Mouse (Mus musculus) megakaryocyte, embryonic 14.5 days (primary cell): ENCODE measurements around the gene Asphd1.

ENCODE experiments used
- FLI1 ChIP-seq: IDR thresholded peaks from 2 replicates; pipeline ENCODE4 v1.6.1; 2012; ENCODE audit warnings: low read length, inconsistent platforms, mixed read lengths
- GATA1 ChIP-seq: IDR thresholded peaks from 3 replicates; pipeline ENCODE4 v1.6.1; 2012; ENCODE audit warnings: mixed read lengths, low read length, inconsistent platforms, borderline replicate concordance

- TF ChIP-seq GATA1, result no peak
- TF ChIP-seq FLI1, result no peak
These were observed 47.1 kb upstream of the Asphd1 start for GRCm38 (mm10) chr7:126996449-126996848.
